Mouse (Mus musculus) layer of hippocampus, postnatal 25 days (tissue): ENCODE measurements around the gene Cux1. TPM values are rescaled to one million over a fixed set of nuclear protein-coding genes. Genes with fewer than 3 reads are reported as not detected.
A peak's percentile ranks its signal among the peaks of the same experiment; 100 is the strongest.

Experiments
- DNase-seq, 2 experiments: peaks; one replicate each; pipeline ENCODE4 v3.0.0; 2022; ENCODE audit warnings: mixed read lengths in 2 of 2, low spot score in 1 of 2; ENCODE audit errors: extremely low spot score in 1 of 2
- total RNA-seq, 2 experiments: library from RNA; stranded (reverse); gene quantifications; 2 replicates each; pipeline ENCODE4 v1.2.3; 2021

The Cux1 gene
- total RNA-seq, 2 experiments from 2014 or later: 36.6 to 37.1 TPM

- DNase-seq: no peak
Observed at GRCm38 (mm10) chr5:136445967-136446366, 121.3 kb downstream of the Cux1 start.

GRCm38 (mm10) chr5:136442238-136443187, 124.8 kb downstream of the Cux1 start:
- DNase-seq: no peak

- DNase-seq: no peak
Observed at GRCm38 (mm10) chr5:136429647-136430046, 137.6 kb downstream of the Cux1 start.

- DNase-seq: no peak
Observed at GRCm38 (mm10) chr5:136428498-136429060, 138.7 kb downstream of the Cux1 start.

DNA sequence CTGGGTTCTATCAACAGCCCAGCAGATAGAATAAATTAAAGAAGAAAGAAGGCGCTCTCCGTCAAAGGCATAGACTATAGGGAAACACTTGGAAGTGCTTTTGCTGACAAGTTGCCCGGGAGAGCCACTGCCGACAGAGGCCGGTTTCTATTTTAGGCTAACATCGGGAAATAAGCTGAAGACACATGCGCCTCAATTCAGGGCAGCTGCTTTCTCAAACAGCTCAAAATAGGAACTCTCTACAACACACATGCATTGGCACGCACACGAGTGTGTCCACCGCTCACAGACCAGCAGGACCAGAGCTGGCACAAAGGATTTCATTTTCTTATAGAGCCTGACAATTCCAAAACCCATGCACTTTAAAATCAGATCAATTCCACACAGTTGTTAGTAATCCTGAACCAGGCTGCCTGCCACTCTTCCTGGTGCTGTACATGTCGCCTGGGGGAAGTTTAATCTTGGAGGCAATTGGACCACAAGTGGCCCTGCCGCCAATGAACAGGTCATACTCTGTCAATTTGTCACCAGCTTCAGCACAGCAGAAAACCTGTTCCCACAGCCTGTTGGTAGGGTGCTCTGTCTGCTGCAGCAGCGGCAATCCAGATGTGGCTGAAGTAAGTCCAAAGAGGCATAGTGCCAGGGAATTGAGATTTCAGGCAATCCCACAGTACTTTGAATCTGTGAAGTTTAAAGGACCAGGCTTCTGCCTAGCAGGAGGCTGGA, 139.4 kb downstream of the Cux1 start:
- no peak for DNase-seq

GRCm38 (mm10) chr5:136427121-136427771, 140.0 kb downstream of the Cux1 start:
- no peak for DNase-seq

DNA sequence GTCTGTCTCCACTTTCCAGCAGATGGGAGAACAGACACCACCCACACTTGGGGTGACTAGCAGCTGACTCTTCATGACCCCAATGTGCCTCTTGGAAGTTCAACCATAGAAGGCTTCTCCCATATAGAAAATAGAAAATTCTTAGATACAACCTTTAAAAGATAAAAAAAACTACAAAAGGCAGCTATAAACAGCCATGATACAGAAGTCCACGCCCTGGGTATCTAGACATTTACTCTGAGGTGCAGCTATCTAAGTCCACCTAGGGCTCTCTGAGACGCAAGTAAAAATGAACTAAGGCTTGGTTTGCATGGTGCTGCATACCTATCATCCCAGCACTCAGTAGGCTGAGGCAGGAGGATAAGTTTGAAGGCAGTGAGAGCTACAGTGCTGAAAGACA, 144.3 kb downstream of the Cux1 start:
- no peak for DNase-seq

- no peak for DNase-seq
Observed at GRCm38 (mm10) chr5:136421885-136422284, 145.4 kb downstream of the Cux1 start.

- no peak for DNase-seq
Observed at GRCm38 (mm10) chr5:136421316-136421715, 146.0 kb downstream of the Cux1 start.

DNA sequence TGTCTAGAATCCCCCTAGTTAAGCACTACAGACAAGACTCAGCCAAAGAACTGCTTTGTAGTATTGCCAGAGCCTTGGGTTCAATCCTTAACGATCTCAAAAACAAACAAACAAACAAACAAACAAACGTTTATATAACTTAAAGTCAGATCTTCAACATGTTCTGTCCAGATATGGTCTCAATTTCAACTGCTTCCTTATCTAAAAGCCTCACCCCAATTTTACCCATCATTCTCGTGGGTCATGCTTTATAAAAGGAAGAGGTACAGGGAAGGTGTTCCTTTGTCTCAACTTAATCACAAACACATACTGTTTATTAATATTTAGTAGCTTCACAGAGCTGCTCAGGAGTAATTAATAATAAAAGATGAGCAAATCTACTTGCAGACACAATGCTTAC, 146.9 kb downstream of the Cux1 start:
- no peak for DNase-seq

DNA sequence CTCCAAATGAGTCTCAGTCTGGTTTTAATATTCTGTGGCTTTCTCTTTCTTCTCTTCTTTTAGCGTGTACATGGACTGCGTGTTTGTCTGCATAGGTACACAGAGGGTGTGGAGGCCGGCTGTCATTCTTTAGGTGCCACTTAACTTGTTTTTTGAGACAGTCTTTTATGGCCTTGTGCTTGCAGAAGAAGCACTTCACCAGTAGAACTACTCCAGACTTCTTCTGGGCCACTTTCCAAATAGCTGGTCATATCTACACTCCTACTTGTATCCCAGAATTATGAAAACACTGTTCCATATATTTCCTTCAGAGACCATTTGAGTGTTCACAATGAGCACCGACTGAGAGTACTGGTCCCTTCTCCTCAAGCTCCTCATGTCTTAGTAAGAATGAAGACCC, 149.4 kb downstream of the Cux1 start:
- DNase-seq: no peak

GRCm38 (mm10) chr5:136414479-136414878, 152.8 kb downstream of the Cux1 start:
- no peak for DNase-seq

DNA sequence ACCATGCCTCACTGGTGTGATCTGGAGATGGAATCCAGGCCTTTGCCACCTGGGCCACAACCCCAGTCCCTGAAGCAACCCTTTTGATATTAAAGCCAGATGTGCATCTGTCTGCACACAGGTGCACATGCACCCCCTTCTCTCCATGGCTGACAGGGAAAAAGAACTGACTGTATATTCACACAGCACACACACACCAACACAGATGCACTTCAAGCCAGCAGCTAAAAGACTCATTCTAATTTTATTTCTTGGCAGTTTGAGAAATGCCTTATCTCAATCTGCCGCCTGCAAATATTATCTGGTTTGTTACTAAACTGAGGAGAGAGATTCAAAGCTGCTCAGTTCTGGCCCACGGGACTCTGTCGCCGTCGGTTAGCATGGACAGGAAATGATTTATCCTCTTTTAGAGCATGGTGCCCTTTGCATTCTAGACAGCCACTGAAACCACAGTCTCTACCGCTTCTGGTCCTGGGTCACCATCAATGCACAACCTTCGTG, 156.6 kb downstream of the Cux1 start:
- DNase-seq: no peak

DNA sequence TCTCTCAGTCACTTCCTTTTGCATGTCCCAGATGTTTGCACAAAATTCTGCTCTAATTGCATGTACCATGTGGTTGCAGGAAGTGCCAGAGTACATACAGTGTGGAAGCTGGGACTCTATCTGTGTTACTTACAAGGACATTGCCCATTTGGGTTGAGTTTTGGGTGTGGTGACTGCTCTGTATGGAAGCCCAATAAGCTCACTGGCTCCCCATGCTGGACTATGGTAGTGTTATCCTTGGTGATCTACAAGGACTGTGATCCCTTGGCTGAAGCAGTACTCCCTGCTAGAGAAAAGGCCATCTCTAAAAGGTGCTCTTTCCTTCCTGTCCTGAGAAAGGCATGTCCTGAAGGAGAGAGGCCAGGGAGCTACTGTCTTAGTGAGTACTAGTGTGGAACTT, 160.9 kb downstream of the Cux1 start:
- no peak for DNase-seq

DNA sequence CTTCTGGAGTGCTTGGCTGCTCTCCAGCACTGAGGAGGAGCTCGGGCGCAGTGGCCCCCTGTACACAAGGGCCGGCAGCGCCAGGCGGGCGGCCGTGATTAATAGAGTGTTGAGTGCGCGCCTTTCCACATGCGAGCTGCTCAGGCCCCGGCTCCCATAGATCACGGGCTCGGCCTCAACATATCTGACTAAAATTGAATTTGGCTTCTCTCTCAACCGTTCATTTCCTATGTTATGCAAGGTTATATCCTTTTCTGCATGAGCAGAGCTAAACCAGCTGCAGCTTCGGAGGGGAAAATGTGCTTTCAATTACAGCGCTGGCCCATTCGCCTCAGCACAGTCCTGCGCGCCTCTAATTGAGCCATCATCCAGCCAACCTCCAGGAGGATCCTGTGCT, 163.7 kb downstream of the Cux1 start:
- DNase-seq: peak in 1 of 2 experiments; percentile 17

GRCm38 (mm10) chr5:136402622-136403564, 164.4 kb downstream of the Cux1 start:
- DNase-seq: no peak

- DNase-seq: no peak
Observed at GRCm38 (mm10) chr5:136398706-136399105, 168.6 kb downstream of the Cux1 start.

GRCm38 (mm10) chr5:136396699-136397098, 170.6 kb downstream of the Cux1 start:
- DNase-seq: no peak

GRCm38 (mm10) chr5:136396256-136396655, 171.0 kb downstream of the Cux1 start:
- no peak for DNase-seq
